Mouse (Mus musculus) midbrain, embryonic 14.5 days (tissue): ENCODE measurements around the gene Dpf2. TPM values are rescaled to one million over a fixed set of nuclear protein-coding genes. Genes with fewer than 3 reads are reported as not detected.
A peak's percentile ranks its signal among the peaks of the same experiment; 100 is the strongest.

Source experiments
- ATAC-seq: fragments of 200-750 bp; cut with Nextera tagmentation; 2 replicates; pipeline ENCODE4 v1.8.0; 2017; ENCODE audit warnings: moderate number of reproducible peaks, moderate library complexity; ENCODE audit not compliant: low FRiP score, low TSS enrichment
- DNase-seq: peaks from one replicate; pipeline ENCODE4 v3.0.0-alpha.2; 2015
- H3K27ac ChIP-seq: fragments of 300-500 bp; sonication (generic); replicated peaks from 2 replicates; pipeline ENCODE4 v1.5.1; 2014; ENCODE audit warnings: mild to moderate bottlenecking, low read depth, low read length, moderate library complexity
- H3K27me3 ChIP-seq: fragments of 300-500 bp; sonication (generic); 2 replicates; pipeline ENCODE4 v1.6.1; 2014; ENCODE audit warnings: low read length, control low read depth, mixed read lengths; ENCODE audit not compliant: control insufficient read depth, insufficient read depth
- H3K36me3 ChIP-seq: fragments of 300-500 bp; sonication (generic); 2 replicates; pipeline ENCODE4 v1.6.1; 2014; ENCODE audit warnings: low read length, control low read depth; ENCODE audit not compliant: control insufficient read depth, insufficient read depth
- H3K4me1 ChIP-seq: fragments of 300-500 bp; sonication (generic); 2 replicates; pipeline ENCODE4 v1.6.1; 2014; ENCODE audit warnings: mild to moderate bottlenecking, antibody characterized with exemption, low read length, control low read depth; ENCODE audit not compliant: control insufficient read depth, insufficient read depth
- H3K4me2 ChIP-seq: fragments of 300-500 bp; sonication (generic); 2 replicates; pipeline ENCODE4 v1.6.1; 2014; ENCODE audit warnings: mild to moderate bottlenecking, low read length, moderate library complexity
- H3K4me3 ChIP-seq: fragments of 300-500 bp; sonication (generic); replicated peaks from 2 replicates; pipeline ENCODE4 v1.5.1; 2014; ENCODE audit warnings: low read depth, low read length
- H3K9ac ChIP-seq: fragments of 300-500 bp; sonication (generic); replicated peaks from 2 replicates; pipeline ENCODE4 v1.6.1; 2014; ENCODE audit warnings: mild to moderate bottlenecking, low read length, moderate library complexity
- H3K9me3 ChIP-seq: fragments of 300-500 bp; sonication (generic); 2 replicates; pipeline ENCODE4 v1.6.1; 2016; ENCODE audit warnings: low read length, control low read depth, mixed read lengths; ENCODE audit not compliant: control insufficient read depth
- WGBS: fragments of 180-500 bp; shearing (Covaris S2); extraction: QIAGEN DNeasy Blood & Tissue Kit; methylation state at CpG from one replicate; pipeline ENCODE4 v1.1.7; 2014; 5-methylcytosine and 5-hydroxymethylcytosine counted together
- polyA plus RNA-seq: library from polyadenylated mRNA; unstranded; fragments of >200 nt; fragmentation: Nextera tagmentation; extraction: Ambion mirVana; gene quantifications from 2 replicates; pipeline ENCODE4 v1.2.1, GENCODE M21; 2014

Dpf2 gene
- polyA plus RNA-seq, result 96.6 and 108 TPM in 2 replicates

- WGBS, result 24% methylated on average over 13 of the region's 13 CpGs
Measured at GRCm38 (mm10) chr19:5913007-5913719, at the start of gene Dpf2. Gene Dpf2, minus strand, starts transcription at chr19:5913010.

DNA sequence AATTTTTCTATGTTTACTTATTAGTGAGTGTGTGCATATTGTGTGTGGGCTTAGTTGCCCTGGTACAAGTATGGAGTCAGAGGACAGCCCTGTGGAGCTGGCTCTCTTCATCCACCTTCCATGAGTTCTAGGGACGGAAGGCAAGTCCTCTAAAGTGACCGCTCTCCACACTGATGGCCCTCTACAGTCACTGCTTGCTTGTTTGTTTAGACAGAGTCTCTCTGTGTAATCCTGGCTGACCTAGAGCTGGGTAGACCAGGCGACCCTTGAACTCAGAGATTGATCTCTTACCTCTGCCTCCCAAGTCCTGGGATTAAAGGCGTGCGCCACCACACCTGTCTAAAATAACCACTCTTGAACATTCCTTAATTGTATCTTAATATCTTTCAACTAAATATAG, 44.6 kb upstream of the Dpf2 start:
- Histone ChIP-seq H3K27ac (no peak overlapping the region), H3K27me3 (no peaks in the 10 kb centered on the region), H3K4me1 (no peaks in the 10 kb centered on the region), H3K9me3 (no peaks in the 10 kb centered on the region), H3K4me2 (no peak overlapping the region), H3K36me3 (peaks cover 20% of the 10 kb centered on the region), H3K4me3 (no peak overlapping the region), H3K9ac (no peak overlapping the region)
- WGBS, result 94% methylated on average over 5 of the region's 5 CpGs
- no peak for DNase-seq
- ATAC-seq, result no peak

More at GRCm38 (mm10) chr19:5913007-5913719, at the start of gene Dpf2:
- Histone ChIP-seq H3K9me3 (no peaks in the 10 kb centered on the region), H3K27ac (peak within 1 kb of the TSS; percentile 77), H3K4me2 (peak within 1 kb of the TSS; percentile 79), H3K27me3 (no peaks in the 10 kb centered on the region), H3K36me3 (peaks cover 16% of the 10 kb centered on the region), H3K4me3 (peak within 1 kb of the TSS; percentile 95), H3K4me1 (peaks cover 27% of the 10 kb centered on the region), H3K9ac (peak within 1 kb of the TSS; percentile 81)
- ATAC-seq, result no peak; the same call in 1 of the 2 replicates
- DNase-seq, result no peak

DNA sequence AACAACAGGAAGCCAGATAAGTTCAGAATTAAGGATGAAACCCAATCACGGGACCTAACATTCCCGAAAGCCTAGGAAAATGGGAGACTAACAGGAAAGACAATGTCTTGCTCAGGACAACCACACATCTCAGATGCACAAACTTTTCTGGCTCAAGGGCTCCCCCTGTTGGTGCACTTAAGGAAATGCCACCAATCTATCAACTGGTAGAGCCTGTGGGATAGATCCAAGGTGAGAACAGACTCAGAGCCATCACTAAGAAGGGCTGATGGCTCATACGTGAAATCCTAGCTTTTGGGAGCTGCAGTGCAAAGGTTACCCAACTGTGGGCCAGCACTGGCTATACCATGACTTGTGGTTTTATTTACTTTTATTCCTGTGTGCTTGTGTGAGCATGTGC, 43.9 kb upstream of the Dpf2 start:
- Histone ChIP-seq H3K4me3 (no peak overlapping the region), H3K4me2 (no peak overlapping the region), H3K36me3 (peaks cover 25% of the 10 kb centered on the region), H3K9me3 (no peaks in the 10 kb centered on the region), H3K27ac (no peak overlapping the region), H3K4me1 (no peaks in the 10 kb centered on the region), H3K27me3 (no peaks in the 10 kb centered on the region), H3K9ac (no peak overlapping the region)
- DNase-seq, result peak; percentile 82
- no peak for ATAC-seq
- WGBS, result 35% methylated on average over 3 of the region's 3 CpGs

GRCm38 (mm10) chr19:5955704-5956670, 43.2 kb upstream of the Dpf2 start:
- Histone ChIP-seq H3K27me3 (no peaks in the 10 kb centered on the region), H3K4me3 (no peak overlapping the region), H3K4me2 (no peak overlapping the region), H3K27ac (no peak overlapping the region), H3K9ac (no peak overlapping the region), H3K36me3 (peaks cover 31% of the 10 kb centered on the region), H3K9me3 (no peaks in the 10 kb centered on the region), H3K4me1 (no peaks in the 10 kb centered on the region)
- ATAC-seq (no peak), DNase-seq (no peak)
- 92% methylated on average over 28 of the region's 28 CpGs for WGBS

- peaks cover 41% of the 10 kb centered on the region for H3K36me3 ChIP-seq
- H3K4me2 ChIP-seq, result no peak overlapping the region
- no peak overlapping the region for H3K27ac ChIP-seq
- no peak overlapping the region for H3K9ac ChIP-seq
- DNase-seq, result no peak
- H3K4me3 ChIP-seq, result no peak overlapping the region
- H3K27me3 ChIP-seq, result no peaks in the 10 kb centered on the region
- no peak for ATAC-seq
- WGBS, result 92% methylated on average over 10 of the region's 10 CpGs
- no peaks in the 10 kb centered on the region for H3K9me3 ChIP-seq
- no peaks in the 10 kb centered on the region for H3K4me1 ChIP-seq
Measured at GRCm38 (mm10) chr19:5954936-5955335, 42.1 kb upstream of the Dpf2 start.

- no peak for ATAC-seq
- no peaks in the 10 kb centered on the region for H3K4me1 ChIP-seq
- H3K9me3 ChIP-seq, result no peaks in the 10 kb centered on the region
- 92% methylated on average over 22 of the region's 22 CpGs for WGBS
- peaks cover 47% of the 10 kb centered on the region for H3K36me3 ChIP-seq
- no peak for DNase-seq
- H3K27ac ChIP-seq, result no peak overlapping the region
- H3K9ac ChIP-seq, result no peak overlapping the region
- no peaks in the 10 kb centered on the region for H3K27me3 ChIP-seq
- no peak overlapping the region for H3K4me3 ChIP-seq
- no peak overlapping the region for H3K4me2 ChIP-seq
Measured at GRCm38 (mm10) chr19:5954031-5954710, 41.4 kb upstream of the Dpf2 start.

DNA sequence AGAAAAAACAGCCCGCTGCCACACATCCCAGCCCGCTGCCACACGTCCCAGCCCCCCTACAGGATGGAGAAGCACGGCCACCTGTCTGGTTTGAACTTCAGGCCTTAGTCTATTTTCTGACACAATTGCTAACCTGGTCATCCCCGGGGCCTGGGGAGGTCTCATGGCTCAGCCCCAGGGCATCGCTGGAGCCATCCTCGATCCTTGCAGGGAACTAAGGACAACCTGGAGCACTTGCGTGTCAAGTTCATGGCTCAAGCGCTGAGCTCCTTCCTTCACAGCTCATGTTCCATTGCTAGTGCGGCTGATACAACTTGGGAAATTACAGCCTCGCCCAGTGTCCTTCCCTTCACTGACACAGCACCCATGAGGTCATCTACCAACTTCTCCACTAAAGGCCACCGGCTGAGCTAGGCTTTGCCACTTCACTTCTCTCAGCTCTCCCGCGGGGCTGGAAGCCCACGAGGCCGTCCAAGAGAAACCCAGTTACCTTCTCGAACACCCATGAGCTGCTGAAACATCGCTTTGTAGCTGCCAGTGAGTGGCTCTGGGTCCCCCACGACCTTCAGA, 40.5 kb upstream of the Dpf2 start:
- 95% methylated on average over 19 of the region's 19 CpGs for WGBS
- no peaks in the 10 kb centered on the region for H3K4me1 ChIP-seq
- ATAC-seq (no peak), DNase-seq (no peak)
- no peaks in the 10 kb centered on the region for H3K9me3 ChIP-seq
- no peaks in the 10 kb centered on the region for H3K27me3 ChIP-seq
- H3K4me2 ChIP-seq, result no peak overlapping the region
- no peak overlapping the region for H3K27ac ChIP-seq
- H3K9ac ChIP-seq, result no peak overlapping the region
- peaks cover 50% of the 10 kb centered on the region for H3K36me3 ChIP-seq
- H3K4me3 ChIP-seq, result no peak overlapping the region

GRCm38 (mm10) chr19:5952071-5952691, 39.4 kb upstream of the Dpf2 start:
- Histone ChIP-seq H3K4me2 (no peak overlapping the region), H3K4me1 (no peaks in the 10 kb centered on the region), H3K4me3 (no peak overlapping the region), H3K9ac (no peak overlapping the region), H3K27ac (no peak overlapping the region), H3K9me3 (no peaks in the 10 kb centered on the region), H3K36me3 (peaks cover 48% of the 10 kb centered on the region), H3K27me3 (no peaks in the 10 kb centered on the region)
- ATAC-seq (no peak), DNase-seq (no peak)
- WGBS, result 93% methylated on average over 13 of the region's 13 CpGs
